Mouse (Mus musculus): ENCODE measurements around the gene Gpr176. TPM values are rescaled to one million over a fixed set of nuclear protein-coding genes. Genes with fewer than 3 reads are reported as not detected.
A peak's percentile ranks its signal among the peaks of the same experiment; 100 is the strongest.

Gene Gpr176
- polyA plus RNA-seq, 1 experiment from 2014 or later = 0.30 TPM

DNA sequence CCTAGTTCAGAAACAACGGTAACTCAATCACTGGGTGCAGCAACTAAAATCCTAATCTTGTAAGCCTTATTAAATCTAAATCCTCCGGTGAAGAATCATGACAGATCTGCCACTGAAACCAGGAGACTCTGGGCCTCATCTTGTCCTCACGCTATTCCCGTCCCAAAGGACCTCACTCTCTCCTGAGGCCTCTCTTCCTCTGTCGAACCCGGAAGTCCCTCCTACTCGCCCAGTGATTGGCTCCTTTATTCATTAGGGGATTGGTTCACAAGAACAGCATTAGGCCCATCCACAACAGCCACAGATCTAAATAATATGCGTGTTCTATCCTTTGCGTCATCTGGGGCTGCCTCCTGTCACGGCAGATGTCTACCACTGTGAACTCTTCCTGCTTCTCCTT lies 101.6 kb downstream of the Gpr176 start:
- no peak for ATAC-seq (ENCODE audit: insufficient read depth, low FRiP score)
- WGBS = 92% methylated on average over 10 of the region's 10 CpGs
- 0 out of 2 replicates have a peak, but pooled peaks cover 2% of the 10 kb centered on the region for H3K9me3 ChIP-seq (replicated peaks; ENCODE audit: control insufficient read depth, low read length)

DNA sequence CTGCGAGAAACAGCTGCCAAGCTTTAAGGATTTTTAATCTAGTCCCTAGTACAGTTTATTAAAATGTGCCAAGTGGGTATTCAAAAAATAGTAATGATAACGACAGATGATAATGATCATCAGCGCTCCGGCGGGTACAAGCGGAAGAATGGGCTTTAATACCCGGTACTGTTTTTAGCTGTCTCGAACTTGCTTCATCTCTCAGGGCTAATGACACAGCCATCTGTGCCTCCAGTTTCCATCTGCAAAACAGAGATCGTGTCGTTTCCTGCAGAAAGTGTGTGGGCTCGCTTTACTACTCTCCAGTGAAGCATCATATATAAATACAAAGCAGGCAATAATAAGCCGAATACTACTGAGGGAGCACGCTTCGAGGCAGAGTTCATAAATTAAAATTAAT lies 103.0 kb downstream of the Gpr176 start:
- Histone ChIP-seq H3K27ac (ENCODE audit: low read length) (no peak overlapping the region), H3K27me3 (ENCODE audit: control insufficient read depth, insufficient read depth, low read length) (no peaks in the 10 kb centered on the region; the same call in 1 of the 2 replicates), H3K4me3 (replicated peaks; ENCODE audit: low read length) (no peak overlapping the region), H3K9ac (ENCODE audit: low read length) (no peak overlapping the region), H3K4me1 (ENCODE audit: control insufficient read depth, insufficient read depth, low read length) (no peaks in the 10 kb centered on the region), H3K4me2 (ENCODE audit: low read depth, low read length) (no peak overlapping the region), H3K9me3 (replicated peaks; ENCODE audit: control insufficient read depth, low read length) (0 out of 2 replicates have a peak, but pooled peaks cover 2% of the 10 kb centered on the region), H3K36me3 (ENCODE audit: control insufficient read depth, insufficient read depth, low read length) (no peaks in the 10 kb centered on the region)
- ATAC-seq (ENCODE audit: insufficient read depth, low FRiP score) = no peak
- WGBS = 75% methylated on average over 14 of the region's 14 CpGs

More for the DNA sequence above, 101.6 kb downstream of the Gpr176 start:
- Histone ChIP-seq H3K4me2 (ENCODE audit: low read depth, low read length) (no peak overlapping the region), H3K27ac (ENCODE audit: low read length) (no peak overlapping the region), H3K36me3 (ENCODE audit: control insufficient read depth, insufficient read depth, low read length) (no peaks in the 10 kb centered on the region), H3K9ac (ENCODE audit: low read length) (no peak overlapping the region), H3K4me3 (replicated peaks; ENCODE audit: low read length) (no peak overlapping the region), H3K27me3 (ENCODE audit: control insufficient read depth, insufficient read depth, low read length) (no peaks in the 10 kb centered on the region), H3K4me1 (ENCODE audit: control insufficient read depth, insufficient read depth, low read length) (no peaks in the 10 kb centered on the region)

DNA sequence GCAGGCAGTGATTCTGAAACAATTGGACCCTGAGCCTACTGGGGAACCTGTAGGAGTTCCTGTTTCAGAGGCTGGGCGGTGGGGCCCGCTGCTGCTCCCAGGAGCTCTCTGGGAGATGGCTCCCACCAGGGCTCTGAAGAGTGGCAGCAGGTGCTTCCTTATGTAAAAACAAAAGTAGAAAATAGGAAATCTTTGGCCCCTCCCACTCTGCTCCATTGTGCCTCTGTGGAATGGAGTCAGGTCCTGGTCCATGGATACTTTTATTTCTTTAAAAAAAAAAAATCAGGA lies 109.4 kb downstream of the Gpr176 start:
- no peak overlapping the region for H3K9ac ChIP-seq (ENCODE audit: low read length)
- no peaks in the 10 kb centered on the region for H3K9me3 ChIP-seq (replicated peaks; ENCODE audit: control insufficient read depth, low read length)
- H3K27ac ChIP-seq (ENCODE audit: low read length) = no peak overlapping the region
- no peak overlapping the region for H3K4me2 ChIP-seq (ENCODE audit: low read depth, low read length)
- WGBS = 52% methylated on average over 2 of the region's 2 CpGs
- H3K27me3 ChIP-seq (ENCODE audit: control insufficient read depth, insufficient read depth, low read length) = no peaks in the 10 kb centered on the region; the same call in 1 of the 2 replicates
- H3K4me1 ChIP-seq (ENCODE audit: control insufficient read depth, insufficient read depth, low read length) = no peaks in the 10 kb centered on the region
- no peak overlapping the region for H3K4me3 ChIP-seq (replicated peaks; ENCODE audit: low read length)
- no peaks in the 10 kb centered on the region for H3K36me3 ChIP-seq (ENCODE audit: control insufficient read depth, insufficient read depth, low read length)
- ATAC-seq (ENCODE audit: insufficient read depth, low FRiP score) = no peak

- H3K9ac ChIP-seq (ENCODE audit: low read length) = peak overlapping the region; percentile 9; the same call in 1 of the 2 replicates
- H3K4me1 ChIP-seq (ENCODE audit: control insufficient read depth, insufficient read depth, low read length) = no peaks in the 10 kb centered on the region
- no peak for ATAC-seq (ENCODE audit: insufficient read depth, low FRiP score)
- no peaks in the 10 kb centered on the region; the same call in 1 of the 2 replicates for H3K27me3 ChIP-seq (ENCODE audit: control insufficient read depth, insufficient read depth, low read length)
- H3K4me3 ChIP-seq (replicated peaks; ENCODE audit: low read length) = no peak overlapping the region
- no peaks in the 10 kb centered on the region for H3K36me3 ChIP-seq (ENCODE audit: control insufficient read depth, insufficient read depth, low read length)
- WGBS = 18% methylated on average over 8 of the region's 8 CpGs
- H3K4me2 ChIP-seq (ENCODE audit: low read depth, low read length) = no peak overlapping the region
- no peaks in the 10 kb centered on the region for H3K9me3 ChIP-seq (replicated peaks; ENCODE audit: control insufficient read depth, low read length)
- H3K27ac ChIP-seq (ENCODE audit: low read length) = no peak overlapping the region
Measured at GRCm38 (mm10) chr2:118263151-118263913, 109.9 kb downstream of the Gpr176 start.

GRCm38 (mm10) chr2:118262673-118263072 lies 110.5 kb downstream of the Gpr176 start:
- Histone ChIP-seq H3K9me3 (replicated peaks; ENCODE audit: control insufficient read depth, low read length) (no peaks in the 10 kb centered on the region), H3K4me1 (ENCODE audit: control insufficient read depth, insufficient read depth, low read length) (no peaks in the 10 kb centered on the region), H3K27me3 (ENCODE audit: control insufficient read depth, insufficient read depth, low read length) (no peaks in the 10 kb centered on the region; the same call in 1 of the 2 replicates), H3K36me3 (ENCODE audit: control insufficient read depth, insufficient read depth, low read length) (no peaks in the 10 kb centered on the region), H3K4me3 (replicated peaks; ENCODE audit: low read length) (no peak overlapping the region), H3K9ac (ENCODE audit: low read length) (peak overlapping the region; percentile 9; the same call in 1 of the 2 replicates), H3K27ac (ENCODE audit: low read length) (no peak overlapping the region), H3K4me2 (ENCODE audit: low read depth, low read length) (no peak overlapping the region)
- no peak for ATAC-seq (ENCODE audit: insufficient read depth, low FRiP score)
- WGBS = 49% methylated on average over 8 of the region's 8 CpGs

DNA sequence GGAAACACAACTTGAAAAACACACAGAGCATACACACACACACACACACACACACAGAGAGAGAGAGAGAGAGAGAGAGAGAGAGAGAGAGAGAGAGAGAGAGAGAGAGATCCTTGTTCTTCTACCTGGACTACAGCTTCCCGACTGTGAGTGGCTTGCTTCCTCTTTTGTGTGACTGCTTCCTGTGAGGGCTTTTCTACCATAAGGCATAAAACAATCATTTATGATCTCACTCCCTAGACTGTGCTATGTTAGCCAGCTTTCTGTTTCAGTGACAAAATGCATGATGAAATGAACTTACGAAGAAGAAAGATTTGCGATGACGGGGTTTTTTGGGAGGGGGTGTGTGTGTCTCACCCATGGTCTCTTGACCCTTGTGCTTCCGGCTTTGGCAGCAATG lies 113.5 kb downstream of the Gpr176 start:
- Histone ChIP-seq H3K4me3 (replicated peaks; ENCODE audit: low read length) (no peak overlapping the region), H3K4me2 (ENCODE audit: low read depth, low read length) (no peak overlapping the region), H3K4me1 (ENCODE audit: control insufficient read depth, insufficient read depth, low read length) (no peaks in the 10 kb centered on the region; the same call in none of the 2 replicates), H3K9me3 (replicated peaks; ENCODE audit: control insufficient read depth, low read length) (no peaks in the 10 kb centered on the region), H3K9ac (ENCODE audit: low read length) (no peak overlapping the region), H3K27me3 (ENCODE audit: control insufficient read depth, insufficient read depth, low read length) (no peaks in the 10 kb centered on the region), H3K36me3 (ENCODE audit: control insufficient read depth, insufficient read depth, low read length) (no peaks in the 10 kb centered on the region), H3K27ac (ENCODE audit: low read length) (no peak overlapping the region)
- 73% methylated on average over 5 of the region's 5 CpGs for WGBS
- ATAC-seq (ENCODE audit: insufficient read depth, low FRiP score) = no peak

DNA sequence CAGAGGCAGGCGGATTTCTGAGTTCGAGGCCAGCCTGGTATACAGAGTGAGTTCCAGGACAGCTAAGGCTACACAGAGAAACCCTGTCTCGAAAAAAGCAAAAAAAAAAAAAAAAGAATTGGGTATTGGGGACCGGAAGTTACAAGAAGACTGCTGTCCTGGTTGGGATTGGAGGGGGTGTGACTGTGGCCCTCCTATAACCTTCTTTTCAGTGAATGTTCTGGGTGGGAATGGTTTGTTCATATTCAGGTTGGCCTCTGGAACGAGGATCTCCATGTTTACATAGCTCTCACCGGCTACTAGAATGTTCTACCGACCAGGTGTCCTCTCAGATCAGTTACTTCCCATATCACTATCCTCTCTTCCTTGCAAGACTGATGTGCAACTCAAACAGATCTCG lies 116.1 kb downstream of the Gpr176 start:
- no peak overlapping the region for H3K27ac ChIP-seq (ENCODE audit: low read length)
- no peaks in the 10 kb centered on the region for H3K9me3 ChIP-seq (replicated peaks; ENCODE audit: control insufficient read depth, low read length)
- 68% methylated on average over 8 of the region's 8 CpGs for WGBS

GRCm38 (mm10) chr2:118256621-118257053 lies 116.6 kb downstream of the Gpr176 start, which contains the start of gene Fsip1:
TSS of gene Fsip1 (minus strand) at chr2:118256966.
- peak within 1 kb of the TSS; percentile 69 for H3K4me2 ChIP-seq (ENCODE audit: low read depth, low read length)
- peak within 1 kb of the TSS; percentile 50 for H3K4me3 ChIP-seq (replicated peaks; ENCODE audit: low read length)
- no peak within 1 kb of the TSS for H3K27ac ChIP-seq (ENCODE audit: low read length)
- no peaks in the 10 kb centered on the region for H3K27me3 ChIP-seq (ENCODE audit: control insufficient read depth, insufficient read depth, low read length)
- WGBS = 3% methylated on average over 25 of the region's 25 CpGs
- H3K36me3 ChIP-seq (ENCODE audit: control insufficient read depth, insufficient read depth, low read length) = no peaks in the 10 kb centered on the region
- H3K9ac ChIP-seq (ENCODE audit: low read length) = peak within 1 kb of the TSS; percentile 62; the same call in 1 of the 2 replicates
- ATAC-seq (ENCODE audit: insufficient read depth, low FRiP score) = peak; percentile 95
- H3K9me3 ChIP-seq (replicated peaks; ENCODE audit: control insufficient read depth, low read length) = no peaks in the 10 kb centered on the region
- no peaks in the 10 kb centered on the region; the same call in none of the 2 replicates for H3K4me1 ChIP-seq (ENCODE audit: control insufficient read depth, insufficient read depth, low read length)

More for the DNA sequence above, 116.1 kb downstream of the Gpr176 start:
- H3K27me3 ChIP-seq (ENCODE audit: control insufficient read depth, insufficient read depth, low read length) = no peaks in the 10 kb centered on the region
- peak overlapping the region; percentile 69 for H3K4me2 ChIP-seq (ENCODE audit: low read depth, low read length)
- no peak overlapping the region for H3K9ac ChIP-seq (ENCODE audit: low read length)
- H3K4me3 ChIP-seq (replicated peaks; ENCODE audit: low read length) = peak overlapping the region; percentile 50
- ATAC-seq (ENCODE audit: insufficient read depth, low FRiP score) = no peak
- no peaks in the 10 kb centered on the region; the same call in none of the 2 replicates for H3K4me1 ChIP-seq (ENCODE audit: control insufficient read depth, insufficient read depth, low read length)
- H3K36me3 ChIP-seq (ENCODE audit: control insufficient read depth, insufficient read depth, low read length) = no peaks in the 10 kb centered on the region

DNA sequence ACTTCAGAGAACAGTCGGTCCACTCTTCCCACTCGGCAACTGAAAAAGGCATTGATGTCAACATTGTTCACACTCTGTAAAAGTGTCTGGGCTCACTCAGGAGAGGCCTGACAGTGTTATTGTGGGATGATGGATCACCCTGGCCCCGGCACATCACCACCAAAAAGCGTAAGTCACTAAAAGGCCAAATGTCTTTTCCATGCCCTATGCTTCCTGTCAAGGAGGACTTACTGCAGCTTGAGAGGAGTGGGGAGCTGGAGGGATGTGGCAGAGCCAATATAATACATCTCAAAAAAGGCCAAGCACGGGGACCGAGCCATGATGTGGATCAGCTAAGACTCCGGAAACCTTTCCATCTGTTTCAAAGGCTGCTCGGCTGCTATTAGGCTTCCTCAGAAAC lies 118.7 kb downstream of the Gpr176 start:
- H3K4me3 ChIP-seq (replicated peaks; ENCODE audit: low read length) = no peak overlapping the region
- H3K4me1 ChIP-seq (ENCODE audit: control insufficient read depth, insufficient read depth, low read length) = no peaks in the 10 kb centered on the region; the same call in none of the 2 replicates
- H3K9me3 ChIP-seq (replicated peaks; ENCODE audit: control insufficient read depth, low read length) = no peaks in the 10 kb centered on the region
- H3K36me3 ChIP-seq (ENCODE audit: control insufficient read depth, insufficient read depth, low read length) = no peaks in the 10 kb centered on the region
- no peak overlapping the region for H3K4me2 ChIP-seq (ENCODE audit: low read depth, low read length)
- H3K27ac ChIP-seq (ENCODE audit: low read length) = no peak overlapping the region
- no peaks in the 10 kb centered on the region for H3K27me3 ChIP-seq (ENCODE audit: control insufficient read depth, insufficient read depth, low read length)
- no peak overlapping the region for H3K9ac ChIP-seq (ENCODE audit: low read length)
- 36% methylated on average over 8 of the region's 8 CpGs for WGBS
- ATAC-seq (ENCODE audit: insufficient read depth, low FRiP score) = no peak
